Mouse (Mus musculus) CH12.LX (cell line): ENCODE data around the gene Gm10491. TPM values are rescaled to one million over a fixed set of nuclear protein-coding genes. Genes with fewer than 3 reads are reported as not detected.

Experiments used
- DNase-seq: peaks from one replicate; pipeline ENCODE4 v3.0.0-alpha.2; 2013; ENCODE audit errors: extremely low read depth
- H3K27ac ChIP-seq: 2 replicates; pipeline ENCODE4 v1.5.1; 2012; ENCODE audit warnings: low read depth, mild to moderate bottlenecking, control low read depth, moderate library complexity; ENCODE audit not compliant: insufficient read depth
- H3K27me3 ChIP-seq: replicated peaks from 2 replicates; pipeline ENCODE3; 2012; ENCODE audit warnings: inconsistent platforms
- H3K36me3 ChIP-seq, 2 experiments: replicated peaks in 1 of 2; 2 replicates each; pipeline versions ENCODE3 to v1.6.1; 2012; ENCODE audit warnings: inconsistent platforms in 1 of 2, low read length in 1 of 2, mild to moderate bottlenecking in 1 of 2, mixed read lengths in 1 of 2, moderate library complexity in 1 of 2; ENCODE audit not compliant: control insufficient read depth in 1 of 2, insufficient read depth in 1 of 2
- H3K4me1 ChIP-seq, 2 experiments: 2 replicates each; pipeline ENCODE4 v1.6.1; 2012; ENCODE audit warnings: inconsistent platforms in 1 of 2, moderate library complexity in 1 of 2; ENCODE audit not compliant: insufficient read depth in 2 of 2, control insufficient read depth in 1 of 2
- H3K4me2 ChIP-seq: 2 replicates; pipeline ENCODE4 v1.6.1; 2012; ENCODE audit warnings: low read depth, mild to moderate bottlenecking, control low read depth; ENCODE audit not compliant: poor library complexity, insufficient read depth, severe bottlenecking
- H3K4me3 ChIP-seq, 3 experiments: fragments of 150-350 bp in 1 of 3; sonication (generic) in 1 of 3; replicated peaks in 1 of 3; 2 replicates each; pipeline versions ENCODE3 to v1.5.1; 2011 to 2012; ENCODE audit warnings: low read depth in 2 of 3, low read length in 2 of 3, mild to moderate bottlenecking in 2 of 3, moderate library complexity in 2 of 3, control low read depth in 1 of 3, improper control_type of control experiment in 1 of 3, inconsistent platforms in 1 of 3, mixed read lengths in 1 of 3; ENCODE audit not compliant: poor library complexity in 1 of 3
- H3K79me2 ChIP-seq: replicated peaks from 2 replicates; pipeline ENCODE4 v1.6.1; 2012; ENCODE audit warnings: mild to moderate bottlenecking, moderate library complexity; ENCODE audit not compliant: control insufficient read depth, poor library complexity, insufficient read depth, severe bottlenecking; ENCODE audit errors: extremely low read depth
- H3K9ac ChIP-seq: 2 replicates; pipeline ENCODE4 v1.6.1; 2012; ENCODE audit warnings: low read depth, mild to moderate bottlenecking, control low read depth, moderate library complexity; ENCODE audit not compliant: insufficient read depth
- H3K9me3 ChIP-seq: replicated peaks from 2 replicates; pipeline ENCODE3; 2012; ENCODE audit warnings: low read length, inconsistent platforms, mixed read lengths
- BHLHE40 ChIP-seq: IDR thresholded peaks from 2 replicates; pipeline ENCODE4 v1.6.1; 2011; ENCODE audit warnings: mild to moderate bottlenecking, low read depth, low read length, improper control_type of control experiment
- CTCF ChIP-seq, 2 experiments: IDR thresholded peaks in 1 of 2; conservative IDR thresholded peaks in 1 of 2; 2 replicates each; pipeline ENCODE4 v1.5.1; 2011 to 2012; ENCODE audit warnings: low read depth in 2 of 2, low read length in 2 of 2, improper control_type of control experiment in 1 of 2, inconsistent platforms in 1 of 2, mild to moderate bottlenecking in 1 of 2, moderate library complexity in 1 of 2
- E2F4 ChIP-seq: IDR thresholded peaks from 2 replicates; pipeline ENCODE4 v1.6.1; 2011; ENCODE audit warnings: low read depth, low read length, improper control_type of control experiment; ENCODE audit not compliant: insufficient replicate concordance
- ELF1 ChIP-seq: IDR thresholded peaks from 2 replicates; pipeline ENCODE4 v1.6.1; 2014; ENCODE audit warnings: low read depth, mild to moderate bottlenecking, inconsistent platforms, low read length, improper control_type of control experiment
- EP300 ChIP-seq: IDR thresholded peaks from 2 replicates; pipeline ENCODE4 v1.6.1; 2011; ENCODE audit warnings: low read length, improper control_type of control experiment
- ETS1 ChIP-seq: conservative IDR thresholded peaks from 2 replicates; pipeline ENCODE4 v1.6.1; 2012; ENCODE audit warnings: low read depth, mild to moderate bottlenecking, inconsistent platforms, low read length, improper control_type of control experiment, moderate library complexity
- HCFC1 ChIP-seq: IDR thresholded peaks from 2 replicates; pipeline ENCODE4 v1.6.1; 2012; ENCODE audit warnings: low read depth, mild to moderate bottlenecking, inconsistent platforms, low read length, improper control_type of control experiment
- IRF4 ChIP-seq: IDR thresholded peaks from 2 replicates; pipeline ENCODE4 v1.6.1; 2014; ENCODE audit warnings: low read depth, mild to moderate bottlenecking, inconsistent platforms, low read length, improper control_type of control experiment
- JUN ChIP-seq: IDR thresholded peaks from 2 replicates; pipeline ENCODE4 v1.6.1; 2011; ENCODE audit warnings: low read depth, mild to moderate bottlenecking, low read length, improper control_type of control experiment, moderate library complexity; ENCODE audit not compliant: insufficient read depth
- JUND ChIP-seq: conservative IDR thresholded peaks from 2 replicates; pipeline ENCODE4 v1.6.1; 2011; ENCODE audit warnings: low read depth, low read length, improper control_type of control experiment
- KAT2A ChIP-seq: IDR thresholded peaks from 2 replicates; pipeline ENCODE4 v1.6.1; 2012; ENCODE audit warnings: low read length, improper control_type of control experiment, inconsistent platforms; ENCODE audit not compliant: insufficient replicate concordance
- MAX ChIP-seq: IDR thresholded peaks from 2 replicates; pipeline ENCODE4 v1.6.1; 2011; ENCODE audit warnings: low read length, improper control_type of control experiment
- MEF2A ChIP-seq: IDR thresholded peaks from 2 replicates; pipeline ENCODE4 v1.6.1; 2014; ENCODE audit warnings: low read depth, mild to moderate bottlenecking, inconsistent platforms, low read length, improper control_type of control experiment, borderline replicate concordance
- MXI1 ChIP-seq: IDR thresholded peaks from 2 replicates; pipeline ENCODE4 v1.6.1; 2011; ENCODE audit warnings: mild to moderate bottlenecking, low read depth, low read length, improper control_type of control experiment
- MYC ChIP-seq: IDR thresholded peaks from 2 replicates; pipeline ENCODE4 v1.6.1; 2011; ENCODE audit warnings: low read depth, mild to moderate bottlenecking, improper control_type of control experiment, low read length
- NELFE ChIP-seq: IDR thresholded peaks from 2 replicates; pipeline ENCODE4 v1.6.1; 2011; ENCODE audit warnings: low read depth, low read length, improper control_type of control experiment
- NRF1 ChIP-seq: IDR thresholded peaks from 2 replicates; pipeline ENCODE4 v1.6.1; 2014; ENCODE audit warnings: low read depth, mild to moderate bottlenecking, inconsistent platforms, low read length, improper control_type of control experiment, moderate library complexity
- PAX5 ChIP-seq: IDR thresholded peaks from 2 replicates; pipeline ENCODE4 v1.6.1; 2012; ENCODE audit warnings: low read length, inconsistent platforms, mixed read lengths
- POLR2AphosphoS2 ChIP-seq: IDR thresholded peaks from 2 replicates; pipeline ENCODE4 v1.6.1; 2011; ENCODE audit warnings: low read depth, low read length, improper control_type of control experiment
- RAD21 ChIP-seq: IDR thresholded peaks from 2 replicates; pipeline ENCODE4 v1.6.1; 2011; ENCODE audit warnings: low read depth, mild to moderate bottlenecking, low read length, improper control_type of control experiment, moderate library complexity
- SIN3A ChIP-seq: IDR thresholded peaks from 2 replicates; pipeline ENCODE4 v1.6.1; 2012; ENCODE audit warnings: low read length, improper control_type of control experiment, inconsistent platforms
- SMC3 ChIP-seq: IDR thresholded peaks from 2 replicates; pipeline ENCODE4 v1.6.1; 2011; ENCODE audit warnings: low read depth, low read length, improper control_type of control experiment
- TBP ChIP-seq: conservative IDR thresholded peaks from 2 replicates; pipeline ENCODE4 v1.6.1; 2011; ENCODE audit warnings: low read depth, low read length, improper control_type of control experiment
- TCF12 ChIP-seq: IDR thresholded peaks from 2 replicates; pipeline ENCODE4 v1.6.1; 2014; ENCODE audit warnings: low read depth, mild to moderate bottlenecking, inconsistent platforms, low read length, improper control_type of control experiment
- UBTF ChIP-seq: IDR thresholded peaks from 2 replicates; pipeline ENCODE4 v1.6.1; 2012; ENCODE audit warnings: low read depth, mild to moderate bottlenecking, inconsistent platforms, low read length, improper control_type of control experiment, moderate library complexity
- USF1 ChIP-seq: IDR thresholded peaks from 2 replicates; pipeline ENCODE4 v1.6.1; 2014; ENCODE audit warnings: low read depth, mild to moderate bottlenecking, inconsistent platforms, low read length, improper control_type of control experiment
- USF2 ChIP-seq: conservative IDR thresholded peaks from 2 replicates; pipeline ENCODE4 v1.6.1; 2011; ENCODE audit warnings: low read depth, low read length, improper control_type of control experiment
- ZC3H11A ChIP-seq: IDR thresholded peaks from 2 replicates; pipeline ENCODE4 v1.6.1; 2012; ENCODE audit warnings: low read depth, mild to moderate bottlenecking, inconsistent platforms, low read length, improper control_type of control experiment
- ZKSCAN1 ChIP-seq: IDR thresholded peaks from 2 replicates; pipeline ENCODE4 v1.6.1; 2012; ENCODE audit warnings: low read depth, inconsistent platforms, low read length, improper control_type of control experiment, borderline replicate concordance
- ZMIZ1 ChIP-seq: IDR thresholded peaks from 2 replicates; pipeline ENCODE4 v1.6.1; 2012; ENCODE audit warnings: low read depth, mild to moderate bottlenecking, inconsistent platforms, low read length, improper control_type of control experiment
- ZNF384 ChIP-seq: IDR thresholded peaks from 2 replicates; pipeline ENCODE4 v1.6.1; 2012; ENCODE audit warnings: low read depth, low read length, improper control_type of control experiment, inconsistent platforms
- dilution Hi-C: fragments of 300-500 bp; cut with MboI; formaldehyde crosslinking; loops from 2 replicates; pipeline ENCODE4 v1.14.3; 2020; ENCODE audit warnings: low sequenced_read_pairs; ENCODE audit not compliant: extremely low pct_unique_long_range_greater_than_20kb, extremely low pct_ligation_motif_present
- in situ Hi-C: fragments of 300-500 bp; cut with MboI; formaldehyde crosslinking; loops from 3 replicates; pipeline ENCODE4 v1.14.3; 2019; ENCODE audit warnings: low sequenced_read_pairs, low pct_ligation_motif_present, low pct_unique_long_range_greater_than_20kb, mixed read lengths
- polyA plus RNA-seq: library from polyadenylated mRNA; unstranded; fragments of >175 nt; gene quantifications from 2 replicates; pipeline ENCODE4 v1.2.1, GENCODE M21; 2012; ENCODE audit warnings: low read depth; ENCODE audit not compliant: insufficient read length
- total RNA-seq, 2 experiments: library from RNA; depleted of rRNA; stranded (reverse); fragments of 300-350 nt in 1 of 2; fragments of >200 nt in 1 of 2; gene quantifications; 2 replicates each; pipeline ENCODE4 v1.2.3; 2012 to 2014

Gene Gm10491
- total and polyA plus RNA-seq, 3 experiments, result not detected

- no peak for TF ChIP-seq MYC
- TF ChIP-seq ZMIZ1, result no peak
- TF ChIP-seq USF1, result no peak
- no peak for TF ChIP-seq E2F4
- no peak for TF ChIP-seq KAT2A
- TF ChIP-seq ZKSCAN1, result no peak
- no peak for TF ChIP-seq SIN3A
- no peak for TF ChIP-seq MAX
- no peak for TF ChIP-seq JUND
- no peak for TF ChIP-seq USF2
- TF ChIP-seq JUN, result no peak
- TF ChIP-seq ETS1, result no peak
- no peak for TF ChIP-seq ELF1
- TF ChIP-seq EP300, result no peak
- TF ChIP-seq TCF12, result no peak
- TF ChIP-seq CTCF (conservative IDR thresholded peaks at IDR 0.05 in 1 of 2, IDR thresholded peaks at IDR 0.05 in 1 of 2; ENCODE audit: low read depth in 2 of 2, low read length in 2 of 2), result no peak
- no peak for TF ChIP-seq HCFC1
- TF ChIP-seq SMC3, result no peak
- TF ChIP-seq, all 38 proteins: peak for 0
- no peaks in the 10 kb centered on the region for H3K27me3 ChIP-seq
- in situ Hi-C loops, result no loop called here
- H3K9me3 ChIP-seq, result no peaks in the 10 kb centered on the region
- H3K4me1 ChIP-seq, result peaks cover 2 to 11% of the 10 kb centered on the region in 2 experiments; a peak in 3 of 4 replicates
- peak overlapping the region; percentile 70 for H3K9ac ChIP-seq
- dilution Hi-C loops, result no loop called here
- no peak for DNase-seq
- peak overlapping the region; percentile 76 for H3K27ac ChIP-seq
- H3K79me2 ChIP-seq, result peaks cover 8% of the 10 kb centered on the region
- peak overlapping the region; percentile 61 to 96 (median 68) for H3K4me3 ChIP-seq
- H3K4me2 ChIP-seq, result peak overlapping the region; percentile 60
- peaks cover 26 to 43% of the 10 kb centered on the region in 2 experiments for H3K36me3 ChIP-seq
Measured at GRCm38 (mm10) chrX:7898211-7898610, 9.4 kb downstream of the Gm10491 start.

GRCm38 (mm10) chrX:7883841-7884567 is 23.6 kb downstream of the Gm10491 start, which contains the start of gene Slc35a2:
TSS of gene Slc35a2 (plus strand) at chrX:7884028.
- Histone ChIP-seq H3K27ac (peak within 1 kb of the TSS; percentile 87), H3K9me3 (no peaks in the 10 kb centered on the region), H3K79me2 (peaks cover 32% of the 10 kb centered on the region), H3K27me3 (no peaks in the 10 kb centered on the region), H3K36me3 (peaks cover 34 to 44% of the 10 kb centered on the region in 2 experiments), H3K9ac (peak within 1 kb of the TSS; percentile 78), H3K4me1 (peaks cover 4 to 12% of the 10 kb centered on the region in 2 experiments; a peak in 2 of 4 replicates), H3K4me2 (peak within 1 kb of the TSS; percentile 78), H3K4me3 (peak within 1 kb of the TSS; percentile 67 to 98 (median 69))
- dilution Hi-C loops (no loop called here), in situ Hi-C loops (no loop called here)
- peak; percentile 88 for DNase-seq
- TF ChIP-seq JUN (no peak), SMC3 (no peak), EP300 (no peak), KAT2A (no peak), MAX (no peak), SIN3A (peak; percentile 65), RAD21 (no peak; the same call in 1 of the 2 replicates), UBTF (no peak), E2F4 (no peak), PAX5 (no peak), POLR2AphosphoS2 (peak; percentile 99), IRF4 (0 out of 2 replicates have a peak, but pooled peaks have one; percentile 9), ELF1 (peak; percentile 84), BHLHE40 (peak; percentile 78), MXI1 (0 out of 2 replicates have a peak, but pooled peaks have one; percentile 42), ZNF384 (no peak), MEF2A (no peak; the same call in none of the 2 replicates), NELFE (no peak; the same call in 1 of the 2 replicates), NRF1 (no peak), TBP (no peak), ZC3H11A (no peak), ZMIZ1 (peak; percentile 82)
